ENCODE assay signal across 8 mouse cellular contexts in the genomic region with DNA sequence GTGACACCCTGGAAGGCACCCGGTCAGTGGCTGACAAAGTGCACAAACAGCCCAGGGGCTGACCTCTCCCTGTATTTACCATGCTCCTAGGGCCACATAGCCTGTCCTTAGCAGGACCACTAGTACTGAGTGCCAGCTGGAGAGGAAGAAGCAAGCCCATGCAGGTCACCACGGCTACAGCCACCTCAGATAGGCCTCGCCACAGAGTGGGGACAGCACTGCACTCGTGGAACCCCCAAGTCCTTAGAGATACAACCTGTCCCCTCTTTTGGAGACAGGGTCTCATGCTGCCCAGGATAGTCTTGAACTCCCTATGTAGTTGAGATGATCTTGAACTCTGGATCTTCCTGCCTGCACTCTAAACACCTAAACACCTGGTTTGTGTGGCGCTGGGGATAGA. TPM values are rescaled to one million over a fixed set of nuclear protein-coding genes. Genes with fewer than 3 reads are reported as not detected.
A peak's percentile ranks its signal among the peaks of the same experiment; 100 is the strongest.
DNase-seq lines count a peak whose midpoint lies in the region; ATAC-seq and TF ChIP-seq lines count a peak whose summit lies in the region.
"Had no signal": no experiment of that assay in that cellular context is flagged by ENCODE, and none has a peak within 500 bp of the region (broad histone marks: within the 10 kb centered on the region; RNA-seq: fewer than 3 reads in every experiment).

No protein-coding gene starts in this region.

- ATAC-seq in hindbrain, embryonic 13.5 days (ENCODE audit: low FRiP score): no peak
- no peak for ATAC-seq in hindbrain, embryonic 11.5 days (ENCODE audit: low FRiP score)
- no peak for ATAC-seq in neural tube, embryonic 12.5 days (ENCODE audit: low FRiP score, low read depth)
- ATAC-seq in limb, embryonic 14.5 days (ENCODE audit: low FRiP score, low read depth): no peak
- ATAC-seq in granulocyte monocyte progenitor cell, adult 5-6 weeks (replicated peaks; ENCODE audit: poor library complexity, severe bottlenecking): no peak

- H3K27ac ChIP-seq in hindbrain, embryonic 13.5 days: no peak overlapping the region
- no peak overlapping the region for H3K27ac ChIP-seq in hindbrain, embryonic 11.5 days (ENCODE audit: low read depth, low read length)
- H3K27ac ChIP-seq in neural tube, embryonic 12.5 days: no peak overlapping the region
- no peak overlapping the region for H3K27ac ChIP-seq in limb, embryonic 14.5 days (replicated peaks; ENCODE audit: low read depth, low read length)
- H3K27ac ChIP-seq: limb, embryonic 15.5 days had no signal

- no peak for TF ChIP-seq POLR2A in limb, embryonic 14.5 days (IDR thresholded peaks at IDR 0.05; ENCODE audit: borderline replicate concordance, extremely low read depth, insufficient read depth, insufficient read length)

- no peaks in the 10 kb centered on the region for H3K9me3 ChIP-seq in hindbrain, embryonic 13.5 days
- H3K9me3 ChIP-seq in hindbrain, embryonic 11.5 days (ENCODE audit: control insufficient read depth, low read length): no peaks in the 10 kb centered on the region
- no peaks in the 10 kb centered on the region for H3K9me3 ChIP-seq in neural tube, embryonic 12.5 days
- no peaks in the 10 kb centered on the region for H3K9me3 ChIP-seq in limb, embryonic 14.5 days (ENCODE audit: control insufficient read depth, low read length)
- H3K9me3 ChIP-seq: limb, embryonic 15.5 days had no signal

- WGBS in hindbrain, embryonic 13.5 days: 91% methylated on average over 5 of the region's 5 CpGs
- 88% methylated on average over 5 of the region's 5 CpGs for WGBS in hindbrain, embryonic 11.5 days
- 84% methylated on average over 5 of the region's 5 CpGs for WGBS in neural tube, embryonic 12.5 days
- 94% methylated on average over 5 of the region's 5 CpGs for WGBS in limb, embryonic 14.5 days

- H3K4me1 ChIP-seq in hindbrain, embryonic 13.5 days (replicated peaks): peaks cover 44% of the 10 kb centered on the region
- peaks cover 15% of the 10 kb centered on the region for H3K4me1 ChIP-seq in hindbrain, embryonic 11.5 days (replicated peaks; ENCODE audit: control insufficient read depth, insufficient read depth, low read length)
- peaks cover 42% of the 10 kb centered on the region for H3K4me1 ChIP-seq in neural tube, embryonic 12.5 days
- peaks cover 17% of the 10 kb centered on the region for H3K4me1 ChIP-seq in limb, embryonic 14.5 days (ENCODE audit: control insufficient read depth, insufficient read depth, low read length)

- H3K4me3 ChIP-seq in hindbrain, embryonic 13.5 days: no peak overlapping the region
- H3K4me3 ChIP-seq in hindbrain, embryonic 11.5 days (ENCODE audit: low read depth, low read length): no peak overlapping the region
- no peak overlapping the region for H3K4me3 ChIP-seq in neural tube, embryonic 12.5 days
- H3K4me3 ChIP-seq in limb, embryonic 14.5 days (replicated peaks; ENCODE audit: low read length): no peak overlapping the region
- H3K4me3 ChIP-seq: limb, embryonic 15.5 days had no signal

- no peak for DNase-seq in hindbrain, embryonic 11.5 days (ENCODE audit: low spot score)
- DNase-seq in neural tube, embryonic 10.5 days (ENCODE audit: extremely low spot score, low spot score): no peak
- no peak for DNase-seq in limb, embryonic 14.5 days (ENCODE audit: low spot score)
- no peak for DNase-seq in cerebellum, postnatal 36 days

- H3K27me3 ChIP-seq in hindbrain, embryonic 13.5 days: no peaks in the 10 kb centered on the region
- H3K27me3 ChIP-seq in hindbrain, embryonic 11.5 days (ENCODE audit: control insufficient read depth, insufficient read depth, low read length): no peaks in the 10 kb centered on the region
- no peaks in the 10 kb centered on the region for H3K27me3 ChIP-seq in neural tube, embryonic 12.5 days (replicated peaks)
- H3K27me3 ChIP-seq in limb, embryonic 14.5 days (ENCODE audit: control insufficient read depth, insufficient read depth, low read length): no peaks in the 10 kb centered on the region
- H3K27me3 ChIP-seq: limb, embryonic 15.5 days had no signal

- H3K4me2 ChIP-seq in hindbrain, embryonic 13.5 days: 0 out of 2 replicates have a peak overlapping the region, but pooled peaks have one; percentile 8
- no peak overlapping the region for H3K4me2 ChIP-seq in hindbrain, embryonic 11.5 days (replicated peaks; ENCODE audit: low read depth, low read length)
- no peak overlapping the region for H3K4me2 ChIP-seq in neural tube, embryonic 12.5 days (replicated peaks)
- no peak overlapping the region for H3K4me2 ChIP-seq in limb, embryonic 14.5 days (replicated peaks; ENCODE audit: low read depth, low read length, severe bottlenecking)
- H3K4me2 ChIP-seq: limb, embryonic 15.5 days had no signal

- peak overlapping the region; percentile 99 for H3K9ac ChIP-seq in hindbrain, embryonic 13.5 days
- no peak overlapping the region for H3K9ac ChIP-seq in hindbrain, embryonic 11.5 days (ENCODE audit: low read depth, low read length)
- peak overlapping the region; percentile 3; the same call in 1 of the 2 replicates for H3K9ac ChIP-seq in neural tube, embryonic 12.5 days
- H3K9ac ChIP-seq in limb, embryonic 14.5 days (ENCODE audit: low read depth, low read length, severe bottlenecking): 0 out of 2 replicates have a peak overlapping the region, but pooled peaks have one; percentile 3
- H3K9ac ChIP-seq: limb, embryonic 15.5 days had no signal

- peaks cover 20% of the 10 kb centered on the region for H3K36me3 ChIP-seq in hindbrain, embryonic 13.5 days
- no peaks in the 10 kb centered on the region for H3K36me3 ChIP-seq in hindbrain, embryonic 11.5 days (ENCODE audit: control insufficient read depth, insufficient read depth, low read length)
- H3K36me3 ChIP-seq in neural tube, embryonic 12.5 days: no peaks in the 10 kb centered on the region
- H3K36me3 ChIP-seq in limb, embryonic 14.5 days (ENCODE audit: control insufficient read depth, insufficient read depth, low read length): peaks cover 13% of the 10 kb centered on the region; the same call in 1 of the 2 replicates

RNA-seq across cellular contexts. Expression of a gene that starts 3.6 kb away (rescaled TPM):
- polyA plus RNA-seq in hindbrain, embryonic 13.5 days (2015; fragmentation: Nextera tagmentation; extraction: Ambion mirVana): 79.8 and 82.4 TPM in 2 replicates
- 57.3 and 61.7 TPM in 2 replicates for polyA plus RNA-seq in hindbrain, embryonic 11.5 days (2014; fragmentation: Nextera tagmentation; extraction: Ambion mirVana)
- 77.6 and 78.3 TPM in 2 replicates for polyA plus RNA-seq in neural tube, embryonic 12.5 days (2016; fragmentation: Nextera tagmentation; extraction: Ambion mirVana)
- 97.4 and 116 TPM in 2 replicates for polyA plus RNA-seq in limb, embryonic 14.5 days (2012; rRNA removed)
- polyA plus RNA-seq in limb, embryonic 14.5 days (2014; fragmentation: Nextera tagmentation; extraction: Ambion mirVana): 89.1 and 91.7 TPM in 2 replicates
- 17.0 and 25.7 TPM in 2 replicates for total RNA-seq in granulocyte monocyte progenitor cell, adult 5-6 weeks (2014; fragmentation: Nextera tagmentation)
- total RNA-seq in granulocyte monocyte progenitor cell, adult 5-6 weeks (2017): 4.9 and 6.4 TPM in 2 replicates

RNA-seq across cellular contexts. Expression of a gene that starts 17.3 kb away (rescaled TPM):
- 1.2 and 1.7 TPM in 2 replicates for polyA plus RNA-seq in hindbrain, embryonic 13.5 days (2015; fragmentation: Nextera tagmentation; extraction: Ambion mirVana)
- 0.56 and 0.66 TPM in 2 replicates for polyA plus RNA-seq in hindbrain, embryonic 11.5 days (2014; fragmentation: Nextera tagmentation; extraction: Ambion mirVana)
- 0.81 and 1.2 TPM in 2 replicates for polyA plus RNA-seq in neural tube, embryonic 12.5 days (2016; fragmentation: Nextera tagmentation; extraction: Ambion mirVana)
- 3.7 and 3.8 TPM in 2 replicates for polyA plus RNA-seq in limb, embryonic 14.5 days (2012; rRNA removed)
- 3.4 and 3.8 TPM in 2 replicates for polyA plus RNA-seq in limb, embryonic 14.5 days (2014; fragmentation: Nextera tagmentation; extraction: Ambion mirVana)
- total RNA-seq in granulocyte monocyte progenitor cell, adult 5-6 weeks (2014; fragmentation: Nextera tagmentation): 30.0 and 31.7 TPM in 2 replicates
- 23.8 and 34.6 TPM in 2 replicates for total RNA-seq in granulocyte monocyte progenitor cell, adult 5-6 weeks (2017)

RNA-seq across cellular contexts. Expression of a gene that starts 17.9 kb away (rescaled TPM):
- polyA plus RNA-seq in hindbrain, embryonic 13.5 days (2015; fragmentation: Nextera tagmentation; extraction: Ambion mirVana): 545 and 558 TPM in 2 replicates
- 264 and 280 TPM in 2 replicates for polyA plus RNA-seq in hindbrain, embryonic 11.5 days (2014; fragmentation: Nextera tagmentation; extraction: Ambion mirVana)
- polyA plus RNA-seq in neural tube, embryonic 12.5 days (2016; fragmentation: Nextera tagmentation; extraction: Ambion mirVana): 547 and 569 TPM in 2 replicates
- 472 and 473 TPM in 2 replicates for polyA plus RNA-seq in limb, embryonic 14.5 days (2012; rRNA removed)
- polyA plus RNA-seq in limb, embryonic 14.5 days (2014; fragmentation: Nextera tagmentation; extraction: Ambion mirVana): 380 and 393 TPM in 2 replicates
- total RNA-seq in granulocyte monocyte progenitor cell, adult 5-6 weeks (2014; fragmentation: Nextera tagmentation): 216 and 220 TPM in 2 replicates
- total RNA-seq in granulocyte monocyte progenitor cell, adult 5-6 weeks (2017): 151 and 250 TPM in 2 replicates

RNA-seq across cellular contexts. Expression of a gene that starts 33.0 kb away (rescaled TPM):
- polyA plus RNA-seq in hindbrain, embryonic 13.5 days (2015; fragmentation: Nextera tagmentation; extraction: Ambion mirVana): 27.7 and 28.9 TPM in 2 replicates
- polyA plus RNA-seq in hindbrain, embryonic 11.5 days (2014; fragmentation: Nextera tagmentation; extraction: Ambion mirVana): 7.2 and 8.8 TPM in 2 replicates
- polyA plus RNA-seq in neural tube, embryonic 12.5 days (2016; fragmentation: Nextera tagmentation; extraction: Ambion mirVana): 18.1 and 19.6 TPM in 2 replicates
- 250 and 345 TPM in 2 replicates for polyA plus RNA-seq in limb, embryonic 14.5 days (2012; rRNA removed)
- 38.1 and 52.2 TPM in 2 replicates for polyA plus RNA-seq in limb, embryonic 14.5 days (2014; fragmentation: Nextera tagmentation; extraction: Ambion mirVana)
- 4.4 and 5.0 TPM in 2 replicates for total RNA-seq in granulocyte monocyte progenitor cell, adult 5-6 weeks (2014; fragmentation: Nextera tagmentation)
- 0.17 and 2.4 TPM in 2 replicates for total RNA-seq in granulocyte monocyte progenitor cell, adult 5-6 weeks (2017)

RNA-seq across cellular contexts. Expression of a gene that starts 41.4 kb away (rescaled TPM):
- 0.93 and 0.95 TPM in 2 replicates for polyA plus RNA-seq in hindbrain, embryonic 13.5 days (2015; fragmentation: Nextera tagmentation; extraction: Ambion mirVana)
- 0.15 and 0.24 TPM in 2 replicates for polyA plus RNA-seq in hindbrain, embryonic 11.5 days (2014; fragmentation: Nextera tagmentation; extraction: Ambion mirVana)
- 0.51 and 0.56 TPM in 2 replicates for polyA plus RNA-seq in neural tube, embryonic 12.5 days (2016; fragmentation: Nextera tagmentation; extraction: Ambion mirVana)
- 0.50 and 0.79 TPM in 2 replicates for polyA plus RNA-seq in limb, embryonic 14.5 days (2012; rRNA removed)
- 0.23 and 0.66 TPM in 2 replicates for polyA plus RNA-seq in limb, embryonic 14.5 days (2014; fragmentation: Nextera tagmentation; extraction: Ambion mirVana)
- total RNA-seq in granulocyte monocyte progenitor cell, adult 5-6 weeks (2014; fragmentation: Nextera tagmentation): 7.8 and 10.5 TPM in 2 replicates
- total RNA-seq in granulocyte monocyte progenitor cell, adult 5-6 weeks (2017): 7.0 and 9.2 TPM in 2 replicates
